Mouse (Mus musculus) embryonic facial prominence, embryonic 15.5 days (tissue): Measurements from ENCODE around the gene Mboat2. TPM values are rescaled to one million over a fixed set of nuclear protein-coding genes. Genes with fewer than 3 reads are reported as not detected.

Experiments
- ATAC-seq: fragments of 200-750 bp; cut with Nextera tagmentation; 2 replicates; pipeline ENCODE4 v1.8.0; 2017; ENCODE audit warnings: low read depth, moderate TSS enrichment; ENCODE audit not compliant: insufficient number of reproducible peaks, low FRiP score, low TSS enrichment
- H3K27ac ChIP-seq: fragments of 300-500 bp; sonication (generic); replicated peaks from 2 replicates; pipeline ENCODE4 v1.5.1; 2015; ENCODE audit warnings: mild to moderate bottlenecking, inconsistent platforms
- H3K27me3 ChIP-seq: fragments of 300-500 bp; sonication (generic); 2 replicates; pipeline ENCODE4 v1.6.1; 2015; ENCODE audit warnings: inconsistent platforms
- H3K36me3 ChIP-seq: fragments of 300-500 bp; sonication (generic); 2 replicates; pipeline ENCODE4 v1.6.1; 2015; ENCODE audit warnings: mild to moderate bottlenecking, inconsistent platforms
- H3K4me1 ChIP-seq: fragments of 300-500 bp; sonication (generic); 2 replicates; pipeline ENCODE4 v1.6.1; 2015; ENCODE audit warnings: inconsistent platforms
- H3K4me2 ChIP-seq: fragments of 300-500 bp; sonication (generic); replicated peaks from 2 replicates; pipeline ENCODE4 v1.6.1; 2015; ENCODE audit warnings: mild to moderate bottlenecking, inconsistent platforms
- H3K4me3 ChIP-seq: fragments of 300-500 bp; sonication (generic); replicated peaks from 2 replicates; pipeline ENCODE4 v1.5.1; 2015; ENCODE audit warnings: mild to moderate bottlenecking, inconsistent platforms
- H3K9ac ChIP-seq: fragments of 300-500 bp; sonication (generic); 2 replicates; pipeline ENCODE4 v1.6.1; 2015; ENCODE audit warnings: inconsistent platforms
- H3K9me3 ChIP-seq: fragments of 300-500 bp; sonication (generic); replicated peaks from 2 replicates; pipeline ENCODE4 v1.6.1; 2016; ENCODE audit warnings: inconsistent platforms
- WGBS: fragments of 180-500 bp; shearing (Covaris S2); methylation state at CpG from one replicate; pipeline ENCODE4 v1.1.7; 2015; 5-methylcytosine and 5-hydroxymethylcytosine counted together
- polyA plus RNA-seq: library from polyadenylated mRNA; unstranded; fragments of >200 nt; fragmentation: Nextera tagmentation; extraction: Ambion mirVana; gene quantifications from 2 replicates; pipeline ENCODE4 v1.2.1, GENCODE M21; 2015

The Mboat2 gene
- polyA plus RNA-seq, 1 experiment from 2014 or later, result 69.0 TPM

- Histone ChIP-seq H3K27ac (peak overlapping the region; percentile 92), H3K27me3 (no peaks in the 10 kb centered on the region), H3K9me3 (no peaks in the 10 kb centered on the region), H3K36me3 (no peaks in the 10 kb centered on the region), H3K4me1 (peaks cover 25% of the 10 kb centered on the region), H3K9ac (peak overlapping the region; percentile 71), H3K4me2 (peak overlapping the region; percentile 69), H3K4me3 (peak overlapping the region; percentile 95)
- no peak for ATAC-seq
- WGBS, result under 1% methylated on average over 32 of the region's 32 CpGs
These were observed 1.3 kb downstream of the Mboat2 start for GRCm38 (mm10) chr12:24831964-24832427.

GRCm38 (mm10) chr12:24832438-24832837 lies 1.8 kb downstream of the Mboat2 start:
- H3K4me1 ChIP-seq, result peaks cover 27% of the 10 kb centered on the region
- WGBS, result 19% methylated on average over 2 of the region's 2 CpGs
- H3K27ac ChIP-seq, result 0 out of 2 replicates have a peak overlapping the region, but pooled peaks have one; percentile 92

DNA sequence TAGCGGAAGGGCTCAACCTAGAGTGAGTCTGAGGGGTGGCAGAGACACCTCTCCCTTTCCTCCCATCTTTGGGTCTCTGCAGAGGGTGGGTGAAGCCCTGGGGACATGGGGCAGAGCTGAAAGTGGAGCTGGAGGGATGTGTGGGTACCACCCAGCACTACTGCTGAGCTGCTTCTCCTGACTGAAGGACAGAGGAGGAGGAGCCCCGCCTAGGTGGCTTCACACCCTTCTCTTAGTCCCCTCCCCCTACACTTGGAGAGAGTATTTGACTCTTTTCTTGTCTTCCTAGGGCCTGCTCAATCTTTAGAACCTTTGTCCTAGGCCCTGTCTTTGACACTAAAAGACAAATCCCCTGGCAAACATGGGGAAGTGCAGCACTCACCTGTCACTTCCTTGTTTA lies 7.3 kb downstream of the Mboat2 start:
- Histone ChIP-seq H3K4me1 (peaks cover 40% of the 10 kb centered on the region), H3K4me3 (no peak overlapping the region), H3K36me3 (no peaks in the 10 kb centered on the region), H3K9ac (no peak overlapping the region), H3K4me2 (no peak overlapping the region), H3K27me3 (no peaks in the 10 kb centered on the region), H3K27ac (no peak overlapping the region), H3K9me3 (no peaks in the 10 kb centered on the region)
- ATAC-seq, result no peak; the same call in 1 of the 2 replicates
- WGBS, result 82% methylated on average over 2 of the region's 2 CpGs

More at GRCm38 (mm10) chr12:24832438-24832837, 1.8 kb downstream of the Mboat2 start:
- no peaks in the 10 kb centered on the region for H3K36me3 ChIP-seq
- peak overlapping the region; percentile 95 for H3K4me3 ChIP-seq
- no peaks in the 10 kb centered on the region for H3K27me3 ChIP-seq
- no peak overlapping the region; the same call in 1 of the 2 replicates for H3K9ac ChIP-seq
- peak overlapping the region; percentile 69 for H3K4me2 ChIP-seq
- no peak for ATAC-seq
- H3K9me3 ChIP-seq, result no peaks in the 10 kb centered on the region

GRCm38 (mm10) chr12:24841115-24841879 lies 10.6 kb downstream of the Mboat2 start:
- Histone ChIP-seq H3K27me3 (no peaks in the 10 kb centered on the region), H3K4me3 (no peak overlapping the region), H3K36me3 (no peaks in the 10 kb centered on the region), H3K4me2 (no peak overlapping the region), H3K4me1 (peaks cover 52% of the 10 kb centered on the region), H3K9me3 (no peaks in the 10 kb centered on the region), H3K27ac (0 out of 2 replicates have a peak overlapping the region, but pooled peaks have one; percentile 36), H3K9ac (no peak overlapping the region)
- ATAC-seq, result no peak
- 49% methylated on average over 9 of the region's 9 CpGs for WGBS

- Histone ChIP-seq H3K36me3 (no peaks in the 10 kb centered on the region), H3K27ac (peak overlapping the region; percentile 66; the same call in 1 of the 2 replicates), H3K9me3 (no peaks in the 10 kb centered on the region), H3K4me2 (no peak overlapping the region), H3K9ac (no peak overlapping the region), H3K4me1 (peaks cover 51% of the 10 kb centered on the region), H3K4me3 (no peak overlapping the region), H3K27me3 (no peaks in the 10 kb centered on the region)
- 40% methylated on average over 11 of the region's 11 CpGs for WGBS
- no peak for ATAC-seq
These were observed 11.7 kb downstream of the Mboat2 start for GRCm38 (mm10) chr12:24842299-24842910.

- Histone ChIP-seq H3K27ac (0 out of 2 replicates have a peak overlapping the region, but pooled peaks have one; percentile 34), H3K36me3 (no peaks in the 10 kb centered on the region), H3K4me3 (no peak overlapping the region), H3K9ac (no peak overlapping the region), H3K27me3 (no peaks in the 10 kb centered on the region), H3K9me3 (no peaks in the 10 kb centered on the region), H3K4me2 (no peak overlapping the region), H3K4me1 (peaks cover 40% of the 10 kb centered on the region)
- WGBS, result 67% methylated on average over 7 of the region's 7 CpGs
- no peak for ATAC-seq
These were observed 12.9 kb downstream of the Mboat2 start for GRCm38 (mm10) chr12:24843395-24844072.

- no peaks in the 10 kb centered on the region for H3K27me3 ChIP-seq
- peaks cover 40% of the 10 kb centered on the region for H3K4me1 ChIP-seq
- 73% methylated on average over 4 of the region's 4 CpGs for WGBS
- H3K4me2 ChIP-seq, result no peak overlapping the region
- no peak overlapping the region for H3K4me3 ChIP-seq
- H3K9me3 ChIP-seq, result no peaks in the 10 kb centered on the region
- no peak overlapping the region for H3K27ac ChIP-seq
- ATAC-seq, result no peak
- H3K36me3 ChIP-seq, result no peaks in the 10 kb centered on the region
- no peak overlapping the region for H3K9ac ChIP-seq
These were observed 14.7 kb downstream of the Mboat2 start for GRCm38 (mm10) chr12:24845344-24845743.

DNA sequence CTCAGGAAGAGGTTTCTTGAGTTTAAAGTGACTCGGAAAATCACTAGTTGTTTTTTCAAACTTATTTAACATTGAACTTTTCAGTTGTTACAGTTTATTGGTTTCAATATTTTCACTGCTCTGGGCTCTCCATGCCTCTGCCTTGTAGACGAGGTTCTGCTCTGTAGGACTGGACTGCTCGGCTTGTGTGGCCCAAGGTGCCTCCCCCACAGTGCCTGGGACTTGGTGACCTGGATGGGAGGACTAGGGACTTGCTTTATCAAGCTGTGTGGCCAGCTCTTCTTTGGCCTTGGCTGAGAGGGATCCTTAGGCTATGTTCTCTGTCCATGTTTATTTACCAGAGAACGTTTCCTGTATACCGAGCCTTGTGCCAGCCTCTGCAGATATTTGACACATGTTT lies 17.4 kb downstream of the Mboat2 start:
- no peaks in the 10 kb centered on the region for H3K36me3 ChIP-seq
- ATAC-seq, result no peak
- H3K9ac ChIP-seq, result no peak overlapping the region
- no peaks in the 10 kb centered on the region for H3K27me3 ChIP-seq
- H3K4me2 ChIP-seq, result no peak overlapping the region
- H3K9me3 ChIP-seq, result no peaks in the 10 kb centered on the region
- H3K27ac ChIP-seq, result no peak overlapping the region
- 73% methylated on average over 5 of the region's 5 CpGs for WGBS
- peaks cover 15% of the 10 kb centered on the region for H3K4me1 ChIP-seq
- no peak overlapping the region for H3K4me3 ChIP-seq

DNA sequence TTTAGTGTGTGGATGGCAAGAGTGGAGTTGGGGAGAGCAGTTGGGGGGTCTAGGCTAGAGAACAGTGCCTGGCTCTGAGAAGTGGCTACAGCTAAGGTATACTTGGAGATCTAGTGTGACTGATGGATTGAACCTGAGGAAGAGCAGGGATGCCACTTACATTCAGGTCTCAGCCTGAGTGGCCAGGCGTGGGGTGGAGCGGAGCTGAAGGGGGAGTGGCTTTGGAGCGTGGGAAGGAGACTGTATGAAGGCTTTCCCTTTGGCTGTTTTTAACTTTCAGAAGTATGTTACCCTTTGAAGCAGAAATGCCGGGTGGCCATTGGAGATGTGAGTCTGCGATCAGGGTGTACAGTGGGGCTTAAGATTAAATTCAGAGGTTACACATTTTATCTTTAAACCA lies 26.7 kb downstream of the Mboat2 start:
- Histone ChIP-seq H3K27me3 (no peaks in the 10 kb centered on the region), H3K36me3 (no peaks in the 10 kb centered on the region), H3K4me1 (peaks cover 18% of the 10 kb centered on the region), H3K9me3 (no peaks in the 10 kb centered on the region), H3K9ac (no peak overlapping the region), H3K4me2 (no peak overlapping the region), H3K4me3 (no peak overlapping the region), H3K27ac (no peak overlapping the region)
- WGBS, result 70% methylated on average over 5 of the region's 5 CpGs
- ATAC-seq, result no peak

DNA sequence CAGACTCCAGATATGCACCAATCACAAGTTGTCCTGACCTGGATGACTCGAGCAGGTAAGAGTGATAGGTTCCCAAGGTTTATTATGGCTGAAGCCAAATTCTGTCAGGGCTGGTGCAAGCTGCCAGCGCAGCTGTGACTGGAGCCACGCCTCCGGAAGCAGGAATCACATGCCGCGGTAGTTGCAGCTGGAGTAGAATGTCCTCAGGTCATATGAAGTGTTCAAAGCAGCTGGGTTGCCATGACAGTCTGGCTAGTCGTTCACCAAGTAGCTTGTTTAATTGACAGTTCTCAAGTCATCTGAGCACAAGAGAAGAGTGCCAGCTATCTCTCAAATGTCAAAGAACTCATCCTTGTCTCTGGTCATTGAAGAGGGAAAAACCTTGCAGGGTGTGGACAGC lies 28.7 kb downstream of the Mboat2 start:
- Histone ChIP-seq H3K4me3 (no peak overlapping the region), H3K27me3 (no peaks in the 10 kb centered on the region), H3K27ac (no peak overlapping the region), H3K9ac (no peak overlapping the region), H3K36me3 (no peaks in the 10 kb centered on the region), H3K4me2 (no peak overlapping the region), H3K9me3 (no peaks in the 10 kb centered on the region), H3K4me1 (peaks cover 18% of the 10 kb centered on the region)
- WGBS, result 37% methylated on average over 7 of the region's 7 CpGs
- ATAC-seq, result no peak

- Histone ChIP-seq H3K9ac (no peak overlapping the region), H3K4me2 (no peak overlapping the region), H3K4me1 (peaks cover 18% of the 10 kb centered on the region), H3K9me3 (no peaks in the 10 kb centered on the region), H3K27me3 (no peaks in the 10 kb centered on the region), H3K27ac (no peak overlapping the region), H3K36me3 (no peaks in the 10 kb centered on the region), H3K4me3 (no peak overlapping the region)
- no peak for ATAC-seq
- 68% methylated on average over 9 of the region's 9 CpGs for whole genome bisulfite sequencing
These were observed 29.8 kb downstream of the Mboat2 start for GRCm38 (mm10) chr12:24860436-24860835.
